Mouse (Mus musculus) MEL (cell line): ENCODE results near the gene Ccdc85a. TPM values are rescaled to one million over a fixed set of nuclear protein-coding genes. Genes with fewer than 3 reads are reported as not detected.

Experiments
- DNase-seq: peaks from one replicate; pipeline ENCODE4 v3.0.0; 2011; ENCODE audit warnings: low read depth, low spot score
- H3K27ac ChIP-seq: 2 replicates; pipeline ENCODE4 v1.5.1; 2012; ENCODE audit warnings: low read depth, mild to moderate bottlenecking, control low read depth, low read length, moderate library complexity; ENCODE audit not compliant: control insufficient read depth
- H3K27me3 ChIP-seq, 2 experiments: fragments of 150-350 bp in 1 of 2; sonication (generic) in 1 of 2; 2 replicates each; pipeline ENCODE4 v1.6.1; 2012; ENCODE audit warnings: low read length in 2 of 2, mild to moderate bottlenecking in 2 of 2, improper control_type of control experiment in 1 of 2, moderate library complexity in 1 of 2; ENCODE audit not compliant: insufficient read depth in 2 of 2, control insufficient read depth in 1 of 2
- H3K36me3 ChIP-seq, 2 experiments: 2 replicates each; pipeline ENCODE4 v1.6.1; 2012 to 2014; ENCODE audit warnings: low read length in 2 of 2, improper control_type of control experiment in 1 of 2, inconsistent platforms in 1 of 2, mild to moderate bottlenecking in 1 of 2; ENCODE audit not compliant: insufficient read depth in 2 of 2, control insufficient read depth in 1 of 2
- H3K4me1 ChIP-seq, 2 experiments: fragments of 150-350 bp in 1 of 2; sonication (generic) in 1 of 2; 2 replicates each; pipeline ENCODE4 v1.6.1; 2012; ENCODE audit warnings: low read length in 2 of 2, improper control_type of control experiment in 1 of 2, mild to moderate bottlenecking in 1 of 2; ENCODE audit not compliant: insufficient read depth in 2 of 2, control insufficient read depth in 1 of 2
- H3K4me3 ChIP-seq, 2 experiments: fragments of 150-350 bp in 1 of 2; sonication (generic) in 1 of 2; 2 replicates each; pipeline ENCODE4 v1.5.1; 2012; ENCODE audit warnings: low read depth in 2 of 2, low read length in 2 of 2, mild to moderate bottlenecking in 2 of 2, moderate library complexity in 2 of 2, control low read depth in 1 of 2, improper control_type of control experiment in 1 of 2; ENCODE audit not compliant: control insufficient read depth in 1 of 2, insufficient read depth in 1 of 2
- H3K79me2 ChIP-seq: 2 replicates; pipeline ENCODE4 v1.6.1; 2012; ENCODE audit warnings: mild to moderate bottlenecking, low read length, moderate library complexity; ENCODE audit not compliant: control insufficient read depth, poor library complexity, insufficient read depth
- H3K9ac ChIP-seq: 2 replicates; pipeline ENCODE4 v1.6.1; 2012; ENCODE audit warnings: low read depth, mild to moderate bottlenecking, control low read depth, low read length, moderate library complexity; ENCODE audit not compliant: control insufficient read depth, poor library complexity, severe bottlenecking
- H3K9me3 ChIP-seq: fragments of 150-350 bp; sonication (generic); replicated peaks from 2 replicates; pipeline ENCODE4 v1.6.1; 2012; ENCODE audit warnings: mild to moderate bottlenecking, low read length, improper control_type of control experiment, moderate library complexity; ENCODE audit not compliant: insufficient read depth
- BHLHE40 ChIP-seq: IDR thresholded peaks from 2 replicates; pipeline ENCODE4 v1.6.1; 2012; ENCODE audit warnings: low read depth, mild to moderate bottlenecking, inconsistent platforms, low read length, improper control_type of control experiment, borderline replicate concordance
- CHD1 ChIP-seq: IDR thresholded peaks from 2 replicates; pipeline ENCODE4 v1.6.1; 2012; ENCODE audit warnings: low read depth, mild to moderate bottlenecking, inconsistent platforms, low read length, improper control_type of control experiment
- CTCF ChIP-seq, 3 experiments: IDR thresholded peaks in 2 of 3; conservative IDR thresholded peaks in 1 of 3; 2 replicates each; pipeline ENCODE4 v1.5.1; 2011 to 2012; ENCODE audit warnings: low read length in 3 of 3, low read depth in 2 of 3, mild to moderate bottlenecking in 2 of 3, improper control_type of control experiment in 1 of 3, inconsistent platforms in 1 of 3, mixed read lengths in 1 of 3, moderate library complexity in 1 of 3; ENCODE audit not compliant: control insufficient read depth in 1 of 3, insufficient read depth in 1 of 3, poor library complexity in 1 of 3, severe bottlenecking in 1 of 3
- E2F4 ChIP-seq: IDR thresholded peaks from 2 replicates; pipeline ENCODE4 v1.6.1; 2011; ENCODE audit warnings: low read depth, low read length, improper control_type of control experiment, borderline replicate concordance
- ELF1 ChIP-seq: IDR thresholded peaks from 2 replicates; pipeline ENCODE4 v1.6.1; 2014; ENCODE audit warnings: low read depth, mild to moderate bottlenecking, inconsistent platforms, low read length, improper control_type of control experiment, moderate library complexity
- ETS1 ChIP-seq: IDR thresholded peaks from 2 replicates; pipeline ENCODE4 v1.6.1; 2012; ENCODE audit warnings: low read depth, mild to moderate bottlenecking, inconsistent platforms, low read length, improper control_type of control experiment, moderate library complexity
- GATA1 ChIP-seq: IDR thresholded peaks from 2 replicates; pipeline ENCODE4 v1.6.1; 2011; ENCODE audit warnings: low read depth, low read length, improper control_type of control experiment
- HCFC1 ChIP-seq: IDR thresholded peaks from 2 replicates; pipeline ENCODE4 v1.6.1; 2012; ENCODE audit warnings: low read depth, mild to moderate bottlenecking, inconsistent platforms, low read length, improper control_type of control experiment, moderate library complexity
- JUND ChIP-seq: IDR thresholded peaks from 2 replicates; pipeline ENCODE4 v1.6.1; 2011; ENCODE audit warnings: low read depth, mild to moderate bottlenecking, improper control_type of control experiment, low read length
- MAFK ChIP-seq: IDR thresholded peaks from 2 replicates; pipeline ENCODE4 v1.6.1; 2011; ENCODE audit warnings: low read depth, mild to moderate bottlenecking, low read length, improper control_type of control experiment, borderline replicate concordance
- MAX ChIP-seq: IDR thresholded peaks from 2 replicates; pipeline ENCODE4 v1.6.1; 2011; ENCODE audit warnings: low read length, improper control_type of control experiment
- MEF2A ChIP-seq: IDR thresholded peaks from 2 replicates; pipeline ENCODE4 v1.6.1; 2014; ENCODE audit warnings: low read depth, mild to moderate bottlenecking, inconsistent platforms, low read length, improper control_type of control experiment; ENCODE audit not compliant: poor library complexity, insufficient replicate concordance, severe bottlenecking; ENCODE audit errors: extremely low read depth
- MYB ChIP-seq: IDR thresholded peaks from 2 replicates; pipeline ENCODE4 v1.6.1; 2011; ENCODE audit warnings: mild to moderate bottlenecking, low read depth, low read length, improper control_type of control experiment
- MYC ChIP-seq: IDR thresholded peaks from 2 replicates; pipeline ENCODE4 v1.6.1; 2011; ENCODE audit warnings: low read depth, mild to moderate bottlenecking, low read length, improper control_type of control experiment, moderate library complexity
- POLR2A ChIP-seq, 2 experiments: IDR thresholded peaks; 2 replicates each; pipeline ENCODE4 v1.6.1; 2011 to 2012; ENCODE audit warnings: low read length in 2 of 2, mild to moderate bottlenecking in 2 of 2, control low read depth in 1 of 2, improper control_type of control experiment in 1 of 2, low read depth in 1 of 2, moderate library complexity in 1 of 2; ENCODE audit not compliant: control insufficient read depth in 1 of 2, insufficient read depth in 1 of 2, poor library complexity in 1 of 2
- POLR2AphosphoS2 ChIP-seq: IDR thresholded peaks from 2 replicates; pipeline ENCODE4 v1.6.1; 2011; ENCODE audit warnings: low read length, improper control_type of control experiment
- RAD21 ChIP-seq: IDR thresholded peaks from 2 replicates; pipeline ENCODE4 v1.6.1; 2011; ENCODE audit warnings: mild to moderate bottlenecking, low read depth, low read length, improper control_type of control experiment
- SMC3 ChIP-seq: IDR thresholded peaks from 2 replicates; pipeline ENCODE4 v1.6.1; 2011; ENCODE audit warnings: low read depth, low read length, improper control_type of control experiment
- TAL1 ChIP-seq: IDR thresholded peaks from 2 replicates; pipeline ENCODE4 v1.6.1; 2012; ENCODE audit warnings: mild to moderate bottlenecking, inconsistent platforms, low read length, moderate library complexity, mixed read lengths
- TBP ChIP-seq: IDR thresholded peaks from 2 replicates; pipeline ENCODE4 v1.8.0; 2011; ENCODE audit warnings: low read depth, low read length, improper control_type of control experiment
- TCF12 ChIP-seq: IDR thresholded peaks from 2 replicates; pipeline ENCODE4 v1.6.1; 2014; ENCODE audit warnings: low read depth, mild to moderate bottlenecking, inconsistent platforms, low read length, improper control_type of control experiment, moderate library complexity
- UBTF ChIP-seq: IDR thresholded peaks from 2 replicates; pipeline ENCODE4 v1.6.1; 2012; ENCODE audit warnings: low read depth, mild to moderate bottlenecking, inconsistent platforms, low read length, improper control_type of control experiment, moderate library complexity, borderline replicate concordance; ENCODE audit not compliant: insufficient read depth
- USF2 ChIP-seq, 2 experiments: IDR thresholded peaks; 2 replicates each; pipeline ENCODE4 v1.6.1; 2011 to 2012; ENCODE audit warnings: improper control_type of control experiment in 2 of 2, low read length in 2 of 2, borderline replicate concordance in 1 of 2, inconsistent platforms in 1 of 2, low read depth in 1 of 2, mild to moderate bottlenecking in 1 of 2; ENCODE audit not compliant: insufficient read depth in 1 of 2
- ZC3H11A ChIP-seq: IDR thresholded peaks from 2 replicates; pipeline ENCODE4 v1.6.1; 2012; ENCODE audit warnings: low read depth, mild to moderate bottlenecking, inconsistent platforms, low read length, improper control_type of control experiment
- ZKSCAN1 ChIP-seq: IDR thresholded peaks from 2 replicates; pipeline ENCODE4 v1.6.1; 2012; ENCODE audit warnings: low read depth, mild to moderate bottlenecking, inconsistent platforms, low read length, improper control_type of control experiment, moderate library complexity
- ZMIZ1 ChIP-seq: IDR thresholded peaks from 2 replicates; pipeline ENCODE4 v1.6.1; 2012; ENCODE audit warnings: low read depth, mild to moderate bottlenecking, inconsistent platforms, low read length, improper control_type of control experiment, moderate library complexity
- polyA plus RNA-seq, 2 experiments: library from polyadenylated mRNA; stranded (reverse) in 1 of 2; unstranded in 1 of 2; fragments of >175 nt in 1 of 2; fragments of >200 nt in 1 of 2; gene quantifications; 2 replicates each; pipeline versions ENCODE4 v1.2.1 to v1.2.4; 2012; ENCODE audit warnings: low replicate concordance in 2 of 2, low read depth in 1 of 2; ENCODE audit not compliant: insufficient read length in 2 of 2, insufficient read depth in 1 of 2, missing spikeins in 1 of 2
- total RNA-seq: library from RNA; depleted of rRNA; stranded (reverse); fragments of 300-350 nt; gene quantifications from 2 replicates; pipeline ENCODE4 v1.2.3, GENCODE M21; 2012

Gene Ccdc85a
- total and polyA plus RNA-seq, 3 experiments: not detected

DNA sequence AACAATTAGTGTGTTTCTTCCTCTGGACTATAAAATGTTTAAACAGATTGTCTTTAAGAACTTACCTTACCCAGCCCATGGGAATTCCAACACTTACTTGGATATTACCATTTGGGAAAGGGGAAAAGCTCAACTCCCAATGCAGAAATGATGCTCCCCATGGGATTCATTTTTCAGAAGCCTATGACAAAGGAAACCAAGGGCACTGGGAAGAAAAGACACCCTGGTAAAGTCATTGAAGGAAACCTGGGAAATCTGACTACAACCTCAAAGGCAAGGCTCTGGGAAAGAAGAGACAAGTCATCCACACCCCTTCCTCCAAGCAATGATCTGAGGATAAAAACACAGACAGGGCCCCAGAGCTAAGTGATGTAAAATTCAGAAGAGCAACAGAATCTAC lies 118.4 kb downstream of the Ccdc85a start:
- no peak overlapping the region for H3K27ac ChIP-seq
- no peaks in the 10 kb centered on the region for H3K4me1 ChIP-seq
- no peaks in the 10 kb centered on the region for H3K36me3 ChIP-seq
- no peak for TF ChIP-seq ETS1
- no peak for TF ChIP-seq UBTF
- TF ChIP-seq TBP: no peak
- no peak for TF ChIP-seq MAFK
- TF ChIP-seq JUND: no peak
- no peak for TF ChIP-seq MYC
- TF ChIP-seq MAX: no peak
- TF ChIP-seq CTCF (IDR thresholded peaks at IDR 0.05 in 2 of 3, conservative IDR thresholded peaks at IDR 0.05 in 1 of 3; ENCODE audit: control insufficient read depth in 1 of 3, insufficient read depth in 1 of 3, low read depth in 2 of 3, low read length in 3 of 3, poor library complexity in 1 of 3, severe bottlenecking in 1 of 3): no peak
- no peak for TF ChIP-seq ELF1
- no peak for TF ChIP-seq ZC3H11A
- no peak for TF ChIP-seq E2F4
- TF ChIP-seq USF2 (IDR thresholded peaks at IDR 0.05; ENCODE audit: borderline replicate concordance in 1 of 2, insufficient read depth in 1 of 2, low read depth in 1 of 2, low read length in 2 of 2): no peak
- TF ChIP-seq POLR2A (IDR thresholded peaks at IDR 0.05; ENCODE audit: control insufficient read depth in 1 of 2, insufficient read depth in 1 of 2, low read depth in 1 of 2, low read length in 2 of 2, poor library complexity in 1 of 2): no peak
- H3K9me3 ChIP-seq: no peaks in the 10 kb centered on the region
- H3K9ac ChIP-seq: no peak overlapping the region
- H3K79me2 ChIP-seq: no peaks in the 10 kb centered on the region
- no peaks in the 10 kb centered on the region for H3K27me3 ChIP-seq
- H3K4me3 ChIP-seq: no peak overlapping the region
- DNase-seq: no peak

DNA sequence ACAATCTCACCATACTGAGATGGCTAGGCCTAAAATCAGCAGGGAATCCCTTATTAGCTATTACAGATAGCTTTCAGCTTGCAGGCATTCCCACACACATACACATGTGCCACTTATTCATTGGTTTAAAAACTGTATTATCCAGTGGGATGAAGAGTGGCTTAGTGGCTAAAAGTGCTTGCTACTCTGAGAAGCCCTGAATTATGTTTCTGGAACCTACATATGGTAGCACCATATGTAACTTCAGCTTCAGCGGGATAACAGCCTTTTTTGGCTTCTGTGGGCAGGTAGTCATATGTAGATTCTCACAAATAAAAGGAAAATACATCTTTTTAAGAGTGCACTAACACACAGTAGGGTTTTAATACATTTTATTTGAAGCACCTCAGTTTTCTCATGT lies 119.2 kb downstream of the Ccdc85a start:
- Histone ChIP-seq H3K9me3 (no peaks in the 10 kb centered on the region), H3K27ac (no peak overlapping the region), H3K36me3 (no peaks in the 10 kb centered on the region), H3K27me3 (no peaks in the 10 kb centered on the region), H3K9ac (no peak overlapping the region), H3K4me3 (no peak overlapping the region), H3K79me2 (no peaks in the 10 kb centered on the region), H3K4me1 (no peaks in the 10 kb centered on the region)
- TF ChIP-seq BHLHE40 (no peak), POLR2A (IDR thresholded peaks at IDR 0.05; ENCODE audit: control insufficient read depth in 1 of 2, insufficient read depth in 1 of 2, low read depth in 1 of 2, low read length in 2 of 2, poor library complexity in 1 of 2) (no peak), TAL1 (no peak), RAD21 (no peak), TCF12 (no peak), ZKSCAN1 (no peak), MYB (no peak), GATA1 (no peak), E2F4 (no peak), POLR2AphosphoS2 (no peak), MEF2A (no peak), CTCF (IDR thresholded peaks at IDR 0.05 in 2 of 3, conservative IDR thresholded peaks at IDR 0.05 in 1 of 3; ENCODE audit: control insufficient read depth in 1 of 3, insufficient read depth in 1 of 3, low read depth in 2 of 3, low read length in 3 of 3, poor library complexity in 1 of 3, severe bottlenecking in 1 of 3) (no peak), ETS1 (no peak), HCFC1 (no peak), CHD1 (no peak), SMC3 (no peak), ZMIZ1 (no peak), JUND (no peak)
- no peak for DNase-seq
